Mouse (Mus musculus) kidney, embryonic 14.5 days (tissue): Measurements from ENCODE around the gene Slc22a19. TPM values are rescaled to one million over a fixed set of nuclear protein-coding genes. Genes with fewer than 3 reads are reported as not detected.

Experiments used
- ATAC-seq: fragments of 200-750 bp; cut with Nextera tagmentation; 2 replicates; pipeline ENCODE4 v1.8.0; 2017; ENCODE audit warnings: moderate number of reproducible peaks, mild to moderate bottlenecking, moderate TSS enrichment, moderate library complexity; ENCODE audit not compliant: low FRiP score, low TSS enrichment
- H3K27ac ChIP-seq: fragments of 300-500 bp; sonication (generic); 2 replicates; pipeline ENCODE4 v1.5.1; 2014; ENCODE audit warnings: low read depth, mild to moderate bottlenecking, low read length, moderate library complexity, mixed read lengths
- H3K27me3 ChIP-seq: fragments of 300-500 bp; sonication (generic); 2 replicates; pipeline ENCODE4 v1.6.1; 2014; ENCODE audit warnings: mild to moderate bottlenecking, low read length; ENCODE audit not compliant: control insufficient read depth, insufficient read depth
- H3K36me3 ChIP-seq: fragments of 300-500 bp; sonication (generic); 2 replicates; pipeline ENCODE4 v1.6.1; 2014; ENCODE audit warnings: low read length, mixed read lengths; ENCODE audit not compliant: control insufficient read depth, insufficient read depth
- H3K4me1 ChIP-seq: fragments of 300-500 bp; sonication (generic); 2 replicates; pipeline ENCODE4 v1.6.1; 2014; ENCODE audit warnings: low read length, mixed read lengths; ENCODE audit not compliant: control insufficient read depth, insufficient read depth
- H3K4me2 ChIP-seq: fragments of 300-500 bp; sonication (generic); replicated peaks from 2 replicates; pipeline ENCODE4 v1.6.1; 2014; ENCODE audit warnings: low read depth, mild to moderate bottlenecking, low read length
- H3K4me3 ChIP-seq: fragments of 300-500 bp; sonication (generic); 2 replicates; pipeline ENCODE4 v1.5.1; 2014; ENCODE audit warnings: mild to moderate bottlenecking, low read length
- H3K9ac ChIP-seq: fragments of 300-500 bp; sonication (generic); 2 replicates; pipeline ENCODE4 v1.6.1; 2014; ENCODE audit warnings: low read depth, mild to moderate bottlenecking, low read length, moderate library complexity
- H3K9me3 ChIP-seq: fragments of 300-500 bp; sonication (generic); 2 replicates; pipeline ENCODE4 v1.6.1; 2016; ENCODE audit warnings: low read length; ENCODE audit not compliant: control insufficient read depth
- polyA plus RNA-seq: library from polyadenylated mRNA; unstranded; fragments of >200 nt; fragmentation: Nextera tagmentation; extraction: Ambion mirVana; gene quantifications from 2 replicates; pipeline ENCODE4 v1.2.1, GENCODE M21; 2014

Slc22a19 gene
- polyA plus RNA-seq, 1 experiment from 2014 or later, result 0.92 TPM

DNA sequence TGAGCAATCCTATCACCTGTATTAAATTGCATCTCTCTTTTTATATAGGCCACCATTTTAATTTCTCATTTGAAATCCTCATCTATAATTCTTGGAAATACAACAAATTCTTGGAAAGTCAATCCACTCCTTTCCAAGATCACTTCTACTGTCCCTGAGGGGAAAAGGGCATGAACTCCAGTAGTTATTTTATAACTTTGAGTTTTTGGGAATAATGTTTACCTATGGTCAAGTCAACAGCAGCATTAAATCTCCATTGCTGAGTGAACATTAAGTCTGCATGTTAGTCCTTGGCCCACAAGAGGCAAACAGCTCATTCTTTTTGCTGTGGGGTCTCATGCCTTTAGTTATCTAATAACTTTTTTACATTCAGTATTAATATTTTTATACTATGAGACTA lies 78.1 kb downstream of the Slc22a19 start:
- no peaks in the 10 kb centered on the region for H3K27me3 ChIP-seq
- no peak overlapping the region for H3K4me3 ChIP-seq
- H3K9me3 ChIP-seq, result no peaks in the 10 kb centered on the region
- no peaks in the 10 kb centered on the region for H3K4me1 ChIP-seq
- no peak overlapping the region for H3K9ac ChIP-seq
- no peaks in the 10 kb centered on the region for H3K36me3 ChIP-seq
- no peak for ATAC-seq
- no peak overlapping the region for H3K27ac ChIP-seq
- no peak overlapping the region for H3K4me2 ChIP-seq

Other genes starting within 250 kb of the Slc22a19 start
- 127 and 131 TPM in 2 replicates for gene Rtn3, start 228.0 kb downstream of the Slc22a19 start, polyA plus RNA-seq
- 12.5 and 17.7 TPM in 2 replicates for gene Atl3, start 217.3 kb downstream of the Slc22a19 start, polyA plus RNA-seq
- 7.4 and 8.1 TPM in 2 replicates for gene Pla2g16, start 153.9 kb downstream of the Slc22a19 start, polyA plus RNA-seq
- 0.70 and 1.2 TPM in 2 replicates for gene Lgals12, start 104.1 kb downstream of the Slc22a19 start, polyA plus RNA-seq
- not detected in 2 replicates for gene Hrasls5, start 98.8 kb downstream of the Slc22a19 start, polyA plus RNA-seq
- gene Slc22a26, start 91.4 kb upstream of the Slc22a19 start, polyA plus RNA-seq, result not detected in 2 replicates